Mouse (Mus musculus): ENCODE results near the gene Kcnq5. TPM values are rescaled to one million over a fixed set of nuclear protein-coding genes. Genes with fewer than 3 reads are reported as not detected.

Gene Kcnq5
- total and polyA plus RNA-seq, 2 experiments from 2014 or later = 2.5 to 11.3 TPM

DNA sequence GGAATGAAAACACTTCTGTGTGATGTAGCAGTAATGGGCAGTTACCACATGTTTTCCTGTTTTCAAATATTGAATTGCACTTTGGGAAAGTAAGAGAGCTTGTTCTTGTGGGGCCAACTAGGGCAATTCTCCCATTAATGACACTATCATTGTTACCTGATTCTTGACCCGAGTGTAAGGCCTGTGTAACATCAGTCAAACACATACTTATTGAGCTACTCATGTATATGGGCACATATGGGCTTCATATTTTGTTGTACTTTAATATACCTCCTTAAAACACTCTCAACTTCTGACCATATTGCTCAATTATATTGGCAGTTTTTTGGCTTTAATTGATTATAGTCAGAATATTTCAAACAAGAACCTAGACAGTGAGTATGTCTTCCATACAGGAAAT is 339.7 kb downstream of the Kcnq5 start:
- no peak for ATAC-seq (ENCODE audit: low FRiP score)
- no peaks in the 10 kb centered on the region for H3K36me3 ChIP-seq (ENCODE audit: insufficient read depth, low read length)
- whole genome bisulfite sequencing = 86% methylated on average over 1 of the region's 1 CpGs
- no peaks in the 10 kb centered on the region for H3K9me3 ChIP-seq (ENCODE audit: low read length)
- no peaks in the 10 kb centered on the region for H3K4me1 ChIP-seq (ENCODE audit: insufficient read depth, low read length)
- no peaks in the 10 kb centered on the region for H3K27me3 ChIP-seq (ENCODE audit: insufficient read depth, low read length)
- DNase-seq (ENCODE audit: low spot score) = no peak
- H3K9ac ChIP-seq (replicated peaks; ENCODE audit: low read length, poor library complexity, severe bottlenecking) = no peak overlapping the region
- H3K4me2 ChIP-seq (ENCODE audit: low read depth, low read length, poor library complexity, severe bottlenecking) = no peak overlapping the region
- no peak for TF ChIP-seq CTCF (IDR thresholded peaks at IDR 0.05)
- no peak overlapping the region for H3K27ac ChIP-seq (ENCODE audit: low read depth, low read length)
- no peak overlapping the region for H3K4me3 ChIP-seq (ENCODE audit: low read depth, low read length)

DNA sequence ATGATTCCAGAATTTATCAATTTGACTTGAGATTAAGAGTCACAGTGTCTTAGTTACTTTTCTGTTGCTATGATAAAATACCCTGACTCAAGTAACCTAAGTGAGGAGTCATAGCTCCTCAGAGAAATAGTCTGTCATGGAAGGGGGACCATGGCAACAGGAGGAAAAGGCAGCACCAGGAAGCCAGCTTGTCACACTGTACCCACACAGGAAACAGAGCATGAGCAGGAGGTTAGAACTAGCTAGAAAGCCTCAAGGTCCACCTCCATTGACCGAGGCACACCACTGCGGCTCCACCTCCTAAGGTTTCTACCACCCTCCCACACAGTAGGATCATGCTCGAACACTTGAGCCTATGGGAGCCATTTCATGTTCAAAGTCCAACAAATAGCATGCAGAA is 343.0 kb downstream of the Kcnq5 start:
- H3K27ac ChIP-seq (ENCODE audit: low read depth, low read length) = no peak overlapping the region
- no peak for TF ChIP-seq CTCF (IDR thresholded peaks at IDR 0.05)
- 94% methylated on average over 3 of the region's 3 CpGs for WGBS

DNA sequence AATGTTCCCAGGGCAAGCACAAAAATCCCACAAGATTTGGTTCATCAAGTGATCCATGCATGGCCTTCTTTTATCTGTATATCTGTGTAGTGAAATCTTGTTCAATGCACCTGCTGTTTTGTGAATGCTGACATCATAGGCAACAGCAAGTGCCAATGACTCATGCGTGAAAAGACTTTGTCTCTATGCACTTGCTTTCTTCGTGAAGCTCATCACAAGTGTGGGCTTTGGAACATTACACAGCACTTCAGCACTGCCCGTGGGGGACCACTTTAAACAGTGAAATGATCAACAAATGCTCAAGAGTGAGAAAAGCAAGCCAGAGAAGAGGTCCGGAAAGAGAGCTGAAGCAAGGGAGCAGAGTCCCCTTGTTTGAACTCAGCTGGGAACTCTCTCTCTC is 345.1 kb downstream of the Kcnq5 start:
- DNase-seq (ENCODE audit: low spot score) (peak; percentile 5), ATAC-seq (ENCODE audit: low FRiP score) (no peak)
- H3K36me3 ChIP-seq (ENCODE audit: insufficient read depth, low read length) = no peaks in the 10 kb centered on the region
- no peaks in the 10 kb centered on the region for H3K27me3 ChIP-seq (ENCODE audit: insufficient read depth, low read length)
- H3K9ac ChIP-seq (replicated peaks; ENCODE audit: low read length, poor library complexity, severe bottlenecking) = no peak overlapping the region
- H3K4me2 ChIP-seq (ENCODE audit: low read depth, low read length, poor library complexity, severe bottlenecking) = no peak overlapping the region
- TF ChIP-seq CTCF (IDR thresholded peaks at IDR 0.05) = no peak
- 56% methylated on average over 4 of the region's 4 CpGs for WGBS
- H3K4me3 ChIP-seq (ENCODE audit: low read depth, low read length) = no peak overlapping the region
- no peaks in the 10 kb centered on the region for H3K4me1 ChIP-seq (ENCODE audit: insufficient read depth, low read length)
- H3K27ac ChIP-seq (ENCODE audit: low read depth, low read length) = no peak overlapping the region
- no peaks in the 10 kb centered on the region for H3K9me3 ChIP-seq (ENCODE audit: low read length)

More for the DNA sequence above, 343.0 kb downstream of the Kcnq5 start:
- H3K9ac ChIP-seq (replicated peaks; ENCODE audit: low read length, poor library complexity, severe bottlenecking) = no peak overlapping the region
- no peak overlapping the region for H3K4me3 ChIP-seq (ENCODE audit: low read depth, low read length)
- H3K27me3 ChIP-seq (ENCODE audit: insufficient read depth, low read length) = no peaks in the 10 kb centered on the region
- H3K9me3 ChIP-seq (ENCODE audit: low read length) = no peaks in the 10 kb centered on the region
- H3K36me3 ChIP-seq (ENCODE audit: insufficient read depth, low read length) = no peaks in the 10 kb centered on the region
- no peak for ATAC-seq (ENCODE audit: low FRiP score)
- H3K4me2 ChIP-seq (ENCODE audit: low read depth, low read length, poor library complexity, severe bottlenecking) = no peak overlapping the region
- DNase-seq (ENCODE audit: low spot score) = no peak
- no peaks in the 10 kb centered on the region for H3K4me1 ChIP-seq (ENCODE audit: insufficient read depth, low read length)

DNA sequence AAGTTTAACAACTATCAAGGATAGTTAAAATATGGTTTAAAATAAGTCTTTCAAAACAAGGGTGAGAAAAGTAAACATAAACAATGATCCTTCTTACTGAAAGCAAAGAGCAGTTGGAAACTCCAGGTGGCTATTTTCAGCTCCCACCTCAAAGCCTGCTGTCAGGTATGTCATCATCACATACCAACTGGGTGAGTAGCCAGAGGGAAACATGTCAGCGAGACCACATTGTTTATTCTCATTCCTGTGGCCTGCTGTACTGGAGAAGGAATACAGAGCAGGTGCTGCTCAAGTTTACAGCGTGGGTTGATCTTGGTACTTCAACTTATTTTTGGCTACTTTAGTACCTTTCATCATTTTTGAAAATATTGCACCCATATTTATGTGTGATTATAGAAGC is 347.8 kb downstream of the Kcnq5 start:
- Histone ChIP-seq H3K27me3 (ENCODE audit: insufficient read depth, low read length) (no peaks in the 10 kb centered on the region), H3K4me3 (ENCODE audit: low read depth, low read length) (no peak overlapping the region), H3K4me1 (ENCODE audit: insufficient read depth, low read length) (no peaks in the 10 kb centered on the region), H3K9me3 (ENCODE audit: low read length) (no peaks in the 10 kb centered on the region), H3K9ac (replicated peaks; ENCODE audit: low read length, poor library complexity, severe bottlenecking) (no peak overlapping the region), H3K36me3 (ENCODE audit: insufficient read depth, low read length) (no peaks in the 10 kb centered on the region), H3K4me2 (ENCODE audit: low read depth, low read length, poor library complexity, severe bottlenecking) (no peak overlapping the region), H3K27ac (ENCODE audit: low read depth, low read length) (no peak overlapping the region)
- ATAC-seq (ENCODE audit: low FRiP score) (no peak), DNase-seq (ENCODE audit: low spot score) (no peak)
- no peak for TF ChIP-seq CTCF (IDR thresholded peaks at IDR 0.05)
- 81% methylated on average over 2 of the region's 2 CpGs for WGBS

DNA sequence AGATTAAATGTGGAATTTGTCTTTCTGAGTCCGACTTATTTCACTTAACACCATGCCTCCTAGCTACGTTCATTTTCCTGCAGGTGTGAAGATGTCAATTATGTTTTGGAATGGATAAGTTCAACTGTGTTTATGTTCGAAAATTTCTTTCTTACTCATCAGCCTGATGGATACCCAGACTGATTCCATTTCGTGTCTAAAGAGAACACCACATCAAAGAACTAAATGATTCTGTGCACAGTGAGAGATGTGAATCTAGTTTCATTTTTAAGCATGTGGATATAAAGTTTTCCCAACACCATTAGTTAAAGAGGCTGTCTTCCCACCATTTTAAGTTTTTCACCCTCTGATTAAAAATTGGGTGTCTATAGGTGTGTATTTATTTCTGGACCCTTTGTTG is 357.7 kb downstream of the Kcnq5 start:
- ATAC-seq (ENCODE audit: low FRiP score) = no peak

DNA sequence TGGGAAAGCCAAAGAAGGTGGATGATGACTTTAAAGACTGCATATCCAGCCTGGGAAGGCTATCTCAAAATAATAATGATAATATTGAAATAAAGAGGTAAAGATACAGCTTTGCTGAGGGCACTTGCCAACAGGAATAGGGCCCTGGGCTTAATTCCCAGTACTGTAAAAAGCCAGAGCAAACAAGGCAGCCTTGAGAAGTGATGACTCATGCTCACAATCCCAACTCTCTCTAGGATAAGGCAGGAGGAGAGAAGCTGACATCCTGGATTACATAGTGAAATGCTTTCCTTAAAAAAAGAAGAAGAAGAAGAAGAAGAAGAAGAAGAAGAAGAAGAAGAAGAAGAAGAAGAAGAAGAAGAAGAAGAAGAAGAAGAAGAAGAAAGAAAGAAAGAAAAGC is 359.2 kb downstream of the Kcnq5 start:
- no peaks in the 10 kb centered on the region for H3K27me3 ChIP-seq (ENCODE audit: insufficient read depth, low read length)
- TF ChIP-seq CTCF (IDR thresholded peaks at IDR 0.05) = no peak
- no peaks in the 10 kb centered on the region for H3K4me1 ChIP-seq (ENCODE audit: insufficient read depth, low read length)
- H3K4me3 ChIP-seq (ENCODE audit: low read depth, low read length) = no peak overlapping the region
- ATAC-seq (ENCODE audit: low FRiP score) (no peak), DNase-seq (ENCODE audit: low spot score) (no peak)
- no peaks in the 10 kb centered on the region for H3K36me3 ChIP-seq (ENCODE audit: insufficient read depth, low read length)
- no peak overlapping the region for H3K9ac ChIP-seq (replicated peaks; ENCODE audit: low read length, poor library complexity, severe bottlenecking)
- no peaks in the 10 kb centered on the region for H3K9me3 ChIP-seq (ENCODE audit: low read length)
- no peak overlapping the region for H3K4me2 ChIP-seq (ENCODE audit: low read depth, low read length, poor library complexity, severe bottlenecking)
- H3K27ac ChIP-seq (ENCODE audit: low read depth, low read length) = no peak overlapping the region

More for the DNA sequence above, 357.7 kb downstream of the Kcnq5 start:
- no peak overlapping the region for H3K4me3 ChIP-seq (ENCODE audit: low read depth, low read length)
- no peaks in the 10 kb centered on the region for H3K4me1 ChIP-seq (ENCODE audit: insufficient read depth, low read length)
- no peak for DNase-seq (ENCODE audit: low spot score)
- TF ChIP-seq CTCF (IDR thresholded peaks at IDR 0.05) = no peak
- H3K9me3 ChIP-seq (ENCODE audit: low read length) = no peaks in the 10 kb centered on the region
- WGBS = 79% methylated on average over 4 of the region's 4 CpGs
- H3K4me2 ChIP-seq (ENCODE audit: low read depth, low read length, poor library complexity, severe bottlenecking) = no peak overlapping the region
- no peaks in the 10 kb centered on the region for H3K27me3 ChIP-seq (ENCODE audit: insufficient read depth, low read length)
- H3K9ac ChIP-seq (replicated peaks; ENCODE audit: low read length, poor library complexity, severe bottlenecking) = no peak overlapping the region
- no peaks in the 10 kb centered on the region for H3K36me3 ChIP-seq (ENCODE audit: insufficient read depth, low read length)
- no peak overlapping the region for H3K27ac ChIP-seq (ENCODE audit: low read depth, low read length)
